Mouse (Mus musculus): ENCODE results near the gene Ttc3. TPM values are rescaled to one million over a fixed set of nuclear protein-coding genes. Genes with fewer than 3 reads are reported as not detected.

Gene Ttc3
- total and polyA plus RNA-seq, 2 experiments from 2014 or later = 121 to 178 TPM

- 95% methylated on average over 1 of the region's 1 CpGs for WGBS
- DNase-seq (ENCODE audit: low spot score) (no peak), ATAC-seq (ENCODE audit: insufficient read depth, low read depth) (no peak)
- H3K4me2 ChIP-seq (ENCODE audit: low read depth, low read length) = no peak overlapping the region
- no peaks in the 10 kb centered on the region for H3K9me3 ChIP-seq (replicated peaks; ENCODE audit: control insufficient read depth, low read length)
- H3K36me3 ChIP-seq (replicated peaks; ENCODE audit: control insufficient read depth, insufficient read depth, low read length) = no peaks in the 10 kb centered on the region
- TF ChIP-seq CTCF (IDR thresholded peaks at IDR 0.05; ENCODE audit: low read depth) = no peak
- no peak for TF ChIP-seq EP300 (IDR thresholded peaks at IDR 0.05; ENCODE audit: low read depth)
- H3K27ac ChIP-seq (ENCODE audit: low read depth) = no peak overlapping the region
- H3K4me1 ChIP-seq (ENCODE audit: control insufficient read depth, insufficient read depth) = no peaks in the 10 kb centered on the region
- H3K4me3 ChIP-seq (ENCODE audit: low read depth, low read length) = no peak overlapping the region
- H3K27me3 ChIP-seq (ENCODE audit: control insufficient read depth, insufficient read depth, low read length) = no peaks in the 10 kb centered on the region
- H3K9ac ChIP-seq (replicated peaks; ENCODE audit: low read depth, low read length) = no peak overlapping the region
These were observed 24.7 kb upstream of the Ttc3 start for GRCm38 (mm10) chr16:94345733-94346132.

GRCm38 (mm10) chr16:94347080-94347731 lies 23.2 kb upstream of the Ttc3 start:
- Histone ChIP-seq H3K4me3 (ENCODE audit: low read depth, low read length) (no peak overlapping the region), H3K27ac (ENCODE audit: low read depth) (no peak overlapping the region), H3K9ac (replicated peaks; ENCODE audit: low read depth, low read length) (no peak overlapping the region), H3K9me3 (replicated peaks; ENCODE audit: control insufficient read depth, low read length) (no peaks in the 10 kb centered on the region), H3K4me1 (ENCODE audit: control insufficient read depth, insufficient read depth) (no peaks in the 10 kb centered on the region), H3K4me2 (ENCODE audit: low read depth, low read length) (no peak overlapping the region), H3K27me3 (ENCODE audit: control insufficient read depth, insufficient read depth, low read length) (no peaks in the 10 kb centered on the region), H3K36me3 (replicated peaks; ENCODE audit: control insufficient read depth, insufficient read depth, low read length) (no peaks in the 10 kb centered on the region)
- no peak for TF ChIP-seq EP300 (IDR thresholded peaks at IDR 0.05; ENCODE audit: low read depth)
- no peak for TF ChIP-seq CTCF (IDR thresholded peaks at IDR 0.05; ENCODE audit: low read depth)
- no peak for DNase-seq (ENCODE audit: low spot score)
- WGBS = 73% methylated on average over 7 of the region's 7 CpGs
- no peak for ATAC-seq (ENCODE audit: insufficient read depth, low read depth)

- H3K9ac ChIP-seq (replicated peaks; ENCODE audit: low read depth, low read length) = no peak overlapping the region
- no peaks in the 10 kb centered on the region for H3K9me3 ChIP-seq (replicated peaks; ENCODE audit: control insufficient read depth, low read length)
- H3K36me3 ChIP-seq (replicated peaks; ENCODE audit: control insufficient read depth, insufficient read depth, low read length) = no peaks in the 10 kb centered on the region
- ATAC-seq (ENCODE audit: insufficient read depth, low read depth) (no peak), DNase-seq (ENCODE audit: low spot score) (no peak)
- no peak overlapping the region for H3K27ac ChIP-seq (ENCODE audit: low read depth)
- no peaks in the 10 kb centered on the region for H3K4me1 ChIP-seq (ENCODE audit: control insufficient read depth, insufficient read depth)
- 89% methylated on average over 2 of the region's 2 CpGs for WGBS
- H3K4me3 ChIP-seq (ENCODE audit: low read depth, low read length) = no peak overlapping the region
- no peak overlapping the region for H3K4me2 ChIP-seq (ENCODE audit: low read depth, low read length)
- no peaks in the 10 kb centered on the region for H3K27me3 ChIP-seq (ENCODE audit: control insufficient read depth, insufficient read depth, low read length)
- TF ChIP-seq CTCF (IDR thresholded peaks at IDR 0.05; ENCODE audit: low read depth) (no peak), EP300 (IDR thresholded peaks at IDR 0.05; ENCODE audit: low read depth) (no peak)
These were observed 21.6 kb upstream of the Ttc3 start for GRCm38 (mm10) chr16:94348779-94349178.

- Histone ChIP-seq H3K27me3 (ENCODE audit: control insufficient read depth, insufficient read depth, low read length) (no peaks in the 10 kb centered on the region), H3K9me3 (replicated peaks; ENCODE audit: control insufficient read depth, low read length) (no peaks in the 10 kb centered on the region), H3K27ac (ENCODE audit: low read depth) (no peak overlapping the region), H3K9ac (replicated peaks; ENCODE audit: low read depth, low read length) (no peak overlapping the region), H3K4me2 (ENCODE audit: low read depth, low read length) (no peak overlapping the region), H3K36me3 (replicated peaks; ENCODE audit: control insufficient read depth, insufficient read depth, low read length) (no peaks in the 10 kb centered on the region), H3K4me3 (ENCODE audit: low read depth, low read length) (no peak overlapping the region), H3K4me1 (ENCODE audit: control insufficient read depth, insufficient read depth) (no peaks in the 10 kb centered on the region)
- TF ChIP-seq CTCF (IDR thresholded peaks at IDR 0.05; ENCODE audit: low read depth) = no peak
- TF ChIP-seq EP300 (IDR thresholded peaks at IDR 0.05; ENCODE audit: low read depth) = no peak
- DNase-seq (ENCODE audit: low spot score) = no peak
- 56% methylated on average over 11 of the region's 11 CpGs for WGBS
- ATAC-seq (ENCODE audit: insufficient read depth, low read depth) = no peak
These were observed 20.7 kb upstream of the Ttc3 start for GRCm38 (mm10) chr16:94349588-94350286.

GRCm38 (mm10) chr16:94350287-94350677 lies 20.1 kb upstream of the Ttc3 start:
- Histone ChIP-seq H3K4me2 (ENCODE audit: low read depth, low read length) (no peak overlapping the region), H3K4me3 (ENCODE audit: low read depth, low read length) (no peak overlapping the region), H3K27ac (ENCODE audit: low read depth) (no peak overlapping the region), H3K4me1 (ENCODE audit: control insufficient read depth, insufficient read depth) (no peaks in the 10 kb centered on the region), H3K9me3 (replicated peaks; ENCODE audit: control insufficient read depth, low read length) (no peaks in the 10 kb centered on the region), H3K36me3 (replicated peaks; ENCODE audit: control insufficient read depth, insufficient read depth, low read length) (no peaks in the 10 kb centered on the region), H3K27me3 (ENCODE audit: control insufficient read depth, insufficient read depth, low read length) (no peaks in the 10 kb centered on the region), H3K9ac (replicated peaks; ENCODE audit: low read depth, low read length) (no peak overlapping the region)
- WGBS = 82% methylated on average over 10 of the region's 10 CpGs
- ATAC-seq (ENCODE audit: insufficient read depth, low read depth) = no peak
- TF ChIP-seq CTCF (IDR thresholded peaks at IDR 0.05; ENCODE audit: low read depth) = no peak
- TF ChIP-seq EP300 (IDR thresholded peaks at IDR 0.05; ENCODE audit: low read depth) = no peak
- no peak for DNase-seq (ENCODE audit: low spot score)
